Mouse (Mus musculus): ENCODE data around the gene Rab11fip3. TPM values are rescaled to one million over a fixed set of nuclear protein-coding genes. Genes with fewer than 3 reads are reported as not detected.
"Not testable (repeated sequence)": the region's sequence is repeated elsewhere in the genome, so short reads cannot be mapped to it uniquely, and the experiment has no call there.

Gene Rab11fip3
- 41.3 and 65.7 TPM in 2 replicates for polyA plus RNA-seq (2012; rRNA removed)

GRCm38 (mm10) chr17:26068831-26069739 is at the start of gene Rab11fip3:
Gene Rab11fip3 (minus strand): TSS chr17:26069555.
- under 1% methylated on average over 94 of the region's 94 CpGs for WGBS
- peak; percentile 54 for DNase-seq (ENCODE audit: low read depth, low spot score)

- WGBS = 35% methylated on average over 17 of the region's 17 CpGs
- peak; percentile 74 for DNase-seq (ENCODE audit: low read depth, low spot score)
These were observed 47.3 kb upstream of the Rab11fip3 start for GRCm38 (mm10) chr17:26116503-26117258.

- no peak for DNase-seq (ENCODE audit: low read depth, low spot score)
These were observed 46.7 kb upstream of the Rab11fip3 start for GRCm38 (mm10) chr17:26115956-26116487.

GRCm38 (mm10) chr17:26115205-26115898 is 46.0 kb upstream of the Rab11fip3 start:
- DNase-seq (ENCODE audit: low read depth, low spot score) = no peak
- WGBS = 28% methylated on average over 7 of the region's 7 CpGs

More at GRCm38 (mm10) chr17:26115956-26116487, 46.7 kb upstream of the Rab11fip3 start:
- 29% methylated on average over 3 of the region's 3 CpGs for WGBS

- not testable (repeated sequence) for DNase-seq (ENCODE audit: low read depth, low spot score)
- 42% methylated on average over 7 of the region's 7 CpGs for WGBS
These were observed 45.1 kb upstream of the Rab11fip3 start for GRCm38 (mm10) chr17:26114461-26114860.

- no peak for DNase-seq (ENCODE audit: low read depth, low spot score)
- 7% methylated on average over 8 of the region's 8 CpGs for WGBS
These were observed 44.7 kb upstream of the Rab11fip3 start for GRCm38 (mm10) chr17:26114061-26114460.

- under 1% methylated on average over 68 of the region's 75 CpGs for WGBS
- no peak for DNase-seq (ENCODE audit: low read depth, low spot score)
These were observed 44.0 kb upstream of the Rab11fip3 start, which contains the start of gene Tmem8 for GRCm38 (mm10) chr17:26113181-26113948. Gene Tmem8 (plus strand): TSS chr17:26113299.

- 19% methylated on average over 14 of the region's 14 CpGs for WGBS
- DNase-seq (ENCODE audit: low read depth, low spot score) = no peak
These were observed 43.4 kb upstream of the Rab11fip3 start for GRCm38 (mm10) chr17:26112751-26113150.

- no peak for DNase-seq (ENCODE audit: low read depth, low spot score)
- 34% methylated on average over 4 of the region's 4 CpGs for WGBS
These were observed 42.4 kb upstream of the Rab11fip3 start for GRCm38 (mm10) chr17:26111722-26112121.

GRCm38 (mm10) chr17:26111024-26111423 is 41.7 kb upstream of the Rab11fip3 start:
- no peak for DNase-seq (ENCODE audit: low read depth, low spot score)

GRCm38 (mm10) chr17:26110156-26110555 is 40.8 kb upstream of the Rab11fip3 start:
- 52% methylated on average over 4 of the region's 4 CpGs for WGBS
- no peak for DNase-seq (ENCODE audit: low read depth, low spot score)

More at GRCm38 (mm10) chr17:26111024-26111423, 41.7 kb upstream of the Rab11fip3 start:
- WGBS = 63% methylated on average over 4 of the region's 4 CpGs

GRCm38 (mm10) chr17:26105619-26106018 is 36.3 kb upstream of the Rab11fip3 start:
- WGBS = 69% methylated on average over 4 of the region's 4 CpGs
- no peak for DNase-seq (ENCODE audit: low read depth, low spot score)

GRCm38 (mm10) chr17:26101478-26101877 is 32.1 kb upstream of the Rab11fip3 start:
- 43% methylated on average over 4 of the region's 4 CpGs for WGBS

GRCm38 (mm10) chr17:26100166-26100565 is 30.8 kb upstream of the Rab11fip3 start:
- WGBS = 59% methylated on average over 2 of the region's 2 CpGs
- no peak for DNase-seq (ENCODE audit: low read depth, low spot score)

More at GRCm38 (mm10) chr17:26101478-26101877, 32.1 kb upstream of the Rab11fip3 start:
- DNase-seq (ENCODE audit: low read depth, low spot score) = no peak

GRCm38 (mm10) chr17:26099316-26099715 is 30.0 kb upstream of the Rab11fip3 start:
- 48% methylated on average over 3 of the region's 3 CpGs for WGBS
- DNase-seq (ENCODE audit: low read depth, low spot score) = not testable (repeated sequence)

GRCm38 (mm10) chr17:26098461-26098860 is 29.1 kb upstream of the Rab11fip3 start:
- 79% methylated on average over 7 of the region's 7 CpGs for WGBS

GRCm38 (mm10) chr17:26095121-26095740 is 25.9 kb upstream of the Rab11fip3 start, which contains the start of gene Nme4:
Gene Nme4 (minus strand): TSS chr17:26095602.
- 1% methylated on average over 47 of the region's 47 CpGs for WGBS
- DNase-seq (ENCODE audit: low read depth, low spot score) = no peak

More at GRCm38 (mm10) chr17:26098461-26098860, 29.1 kb upstream of the Rab11fip3 start:
- no peak for DNase-seq (ENCODE audit: low read depth, low spot score)

GRCm38 (mm10) chr17:26094531-26095110 is 25.3 kb upstream of the Rab11fip3 start:
- DNase-seq (ENCODE audit: low read depth, low spot score) = no peak
- 54% methylated on average over 9 of the region's 9 CpGs for whole genome bisulfite sequencing

Data from large intestine, adult 2 months (tissue).